Mouse (Mus musculus): ENCODE data around the gene Ckap5.

- TF ChIP-seq CTCF (IDR thresholded peaks at IDR 0.05; ENCODE audit: low read depth, low read length) (no peak), POLR2A (IDR thresholded peaks at IDR 0.05; ENCODE audit: borderline replicate concordance, low read depth, low read length) (no peak)
Observed at GRCm38 (mm10) chr2:91586242-91586641, 59.7 kb downstream of the Ckap5 start.

Measured in bone marrow macrophage, adult 2 months (primary cell).